Mouse (Mus musculus): Measurements from ENCODE around the gene Mgat4e. TPM values are rescaled to one million over a fixed set of nuclear protein-coding genes. Genes with fewer than 3 reads are reported as not detected.

Gene Mgat4e
- not detected for total RNA-seq (2021)
- long read RNA-seq, experiment 1, result 0 reads
- long read RNA-seq, experiment 2, result 0 reads

GRCm38 (mm10) chr1:134549632-134550132, at the start of gene Mgat4e:
Mgat4e (minus strand) TSS chr1:134549682.
- no peak for DNase-seq (ENCODE audit: low spot score in 2 of 2)

GRCm38 (mm10) chr1:134597339-134598054, 48.0 kb upstream of the Mgat4e start:
- DNase-seq (ENCODE audit: low spot score in 2 of 2), result no peak

GRCm38 (mm10) chr1:134591773-134592172, 42.3 kb upstream of the Mgat4e start:
- DNase-seq (ENCODE audit: low spot score in 2 of 2), result no peak

GRCm38 (mm10) chr1:134589676-134590075, 40.2 kb upstream of the Mgat4e start:
- DNase-seq (ENCODE audit: low spot score in 2 of 2), result no peak

GRCm38 (mm10) chr1:134583560-134583959, 34.1 kb upstream of the Mgat4e start:
- no peak for DNase-seq (ENCODE audit: low spot score in 2 of 2)

GRCm38 (mm10) chr1:134580796-134581195, 31.3 kb upstream of the Mgat4e start:
- DNase-seq (ENCODE audit: low spot score in 2 of 2), result no peak

DNA sequence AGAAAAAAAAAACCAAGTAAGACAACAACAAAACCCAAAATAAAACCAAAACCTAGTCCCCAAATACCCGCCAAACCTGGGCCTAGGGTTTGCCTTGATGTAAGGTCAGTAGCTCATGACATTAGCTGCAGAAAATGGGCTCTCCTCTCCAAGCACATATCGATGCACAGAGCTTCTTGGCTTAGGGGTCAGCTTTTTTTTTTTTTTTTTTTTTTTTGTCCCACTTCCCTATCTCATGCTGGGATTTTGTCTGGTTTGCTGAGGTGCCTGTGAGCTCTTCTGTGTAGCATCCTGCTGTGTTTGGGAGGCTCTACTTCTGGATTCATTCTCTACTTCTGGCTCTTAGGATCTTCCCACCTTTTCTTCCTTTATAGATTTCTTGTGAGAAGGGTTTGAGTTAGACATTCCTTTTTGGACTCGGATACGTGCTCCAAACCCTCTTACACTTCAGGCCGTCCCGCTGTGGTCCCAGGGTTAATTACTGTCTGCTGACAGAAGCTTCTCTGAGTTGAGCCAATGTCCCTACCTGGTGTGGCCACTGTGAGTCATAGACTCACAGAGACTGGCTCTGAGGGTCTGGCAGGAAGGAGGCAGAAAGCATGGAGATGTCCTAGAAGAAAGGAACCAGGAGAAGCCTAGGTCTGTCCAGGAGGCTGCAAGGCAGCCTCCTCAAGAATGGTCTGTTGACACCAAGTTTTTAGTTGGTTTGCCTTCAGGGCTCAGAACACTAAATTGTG, 28.1 kb upstream of the Mgat4e start:
- DNase-seq (ENCODE audit: low spot score in 2 of 2), result no peak

- no peak for DNase-seq (ENCODE audit: low spot score in 2 of 2)
Measured at GRCm38 (mm10) chr1:134573932-134574315, 24.4 kb upstream of the Mgat4e start.

DNA sequence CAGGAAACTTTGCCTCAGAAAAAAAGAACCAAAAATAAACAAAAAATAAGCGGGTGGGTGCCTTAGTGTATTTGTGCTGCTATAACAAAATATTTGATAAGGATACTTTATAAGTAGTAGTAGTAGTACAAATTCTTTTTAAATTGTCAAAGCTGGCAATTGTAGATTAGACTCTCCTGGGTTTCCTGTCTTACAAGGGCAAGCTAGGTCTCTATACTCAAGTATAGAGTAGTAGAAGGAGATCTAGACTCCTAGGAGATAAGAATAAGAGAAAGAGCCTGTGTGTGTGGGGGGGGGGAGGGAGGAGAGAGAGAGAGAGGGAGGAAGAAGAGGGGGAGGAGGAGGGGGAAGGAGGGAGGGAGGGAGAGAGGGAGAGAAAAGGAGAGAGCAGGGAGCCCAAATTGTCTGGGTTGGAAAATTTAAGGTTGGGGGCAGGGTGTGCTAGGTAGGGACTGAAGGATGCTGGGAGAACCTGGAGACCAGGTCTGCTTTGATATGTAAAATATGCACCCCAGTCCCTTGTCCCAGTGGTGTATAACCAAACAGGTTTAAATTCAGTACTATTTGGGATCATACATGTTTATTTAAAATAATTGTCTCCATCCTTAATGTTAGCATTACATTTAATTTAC, 23.9 kb upstream of the Mgat4e start:
- DNase-seq (ENCODE audit: low spot score in 2 of 2), result no peak

GRCm38 (mm10) chr1:134570631-134571030, 21.1 kb upstream of the Mgat4e start:
- DNase-seq (ENCODE audit: low spot score in 2 of 2), result no peak

DNA sequence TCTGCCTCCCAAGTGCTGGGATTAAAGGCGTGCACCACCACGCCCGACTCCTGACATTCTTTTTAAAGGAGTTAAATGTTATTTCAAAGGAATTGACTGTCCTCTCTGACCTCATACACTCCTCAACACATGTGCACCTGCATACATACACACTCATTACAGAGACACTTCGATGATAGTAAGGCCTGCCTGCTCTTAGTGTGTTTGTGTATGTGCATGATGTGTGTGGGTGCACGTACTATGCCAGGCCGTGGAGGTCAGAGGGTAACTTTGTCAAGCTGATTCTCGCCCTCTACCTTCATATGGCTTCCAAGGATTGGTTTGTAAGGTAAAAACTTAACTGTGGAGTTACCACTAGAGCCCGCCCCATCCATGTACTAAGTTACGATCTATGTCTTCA, 20.7 kb upstream of the Mgat4e start:
- DNase-seq (ENCODE audit: low spot score in 2 of 2), result no peak

DNA sequence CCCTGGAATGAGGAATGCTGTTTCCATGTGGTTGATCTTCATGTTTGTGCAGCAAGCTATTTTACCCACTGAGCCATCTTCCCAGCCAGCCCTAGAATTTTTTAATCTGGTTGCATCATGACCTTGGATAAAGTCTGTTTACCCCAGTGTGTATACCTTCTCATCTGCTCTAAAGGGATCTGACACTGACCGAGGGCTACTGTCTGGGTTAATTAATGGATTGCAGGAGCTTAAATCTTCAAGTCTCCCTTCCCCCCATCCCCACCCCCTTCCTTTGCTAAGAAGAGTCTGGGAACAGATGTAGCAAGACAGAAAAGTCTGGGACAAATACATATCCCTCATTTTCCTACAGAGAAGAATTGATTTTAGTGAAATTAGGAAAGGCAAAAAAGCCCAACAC, 18.0 kb upstream of the Mgat4e start:
- no peak for DNase-seq (ENCODE audit: low spot score in 2 of 2)

DNA sequence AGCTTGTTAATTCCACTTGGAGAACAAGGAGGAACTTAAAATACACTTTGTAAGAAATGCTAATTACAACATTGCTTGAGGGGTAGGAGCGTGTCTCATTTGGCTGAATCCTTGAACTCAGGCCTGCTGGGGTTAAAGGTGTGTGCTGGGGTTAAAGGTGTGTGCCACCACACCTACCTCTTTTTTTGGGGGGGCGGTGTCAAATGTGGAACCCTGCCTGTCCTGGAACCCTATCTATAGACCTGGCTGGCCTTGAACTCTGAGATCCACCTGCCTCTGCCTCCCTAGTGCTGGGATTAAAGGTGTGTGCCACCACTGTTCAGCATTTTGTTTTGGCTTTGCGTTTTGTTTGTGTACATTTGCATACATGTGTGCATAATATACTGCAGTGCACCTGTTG, 14.2 kb upstream of the Mgat4e start:
- DNase-seq (ENCODE audit: low spot score in 2 of 2), result no peak

- DNase-seq (ENCODE audit: low spot score in 2 of 2), result no peak
Measured at GRCm38 (mm10) chr1:134562457-134562856, 13.0 kb upstream of the Mgat4e start.

DNA sequence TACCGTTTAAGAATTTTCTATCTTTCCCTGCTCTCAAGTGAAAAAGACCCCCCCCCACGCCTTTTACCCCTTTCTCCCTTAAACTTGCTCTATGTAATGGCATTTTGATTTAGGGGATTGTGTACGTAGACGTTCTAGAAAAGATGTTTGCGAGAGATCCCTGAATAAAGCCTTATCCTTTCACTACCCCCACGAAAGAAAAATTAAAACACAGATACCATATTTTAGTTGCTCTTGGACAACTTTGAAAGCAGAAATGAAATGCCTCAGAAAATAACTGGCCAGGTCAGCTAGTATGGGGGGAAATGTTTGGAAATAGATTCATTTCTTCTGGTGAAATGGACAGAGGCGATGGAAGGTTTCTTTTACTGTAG, 12.3 kb upstream of the Mgat4e start:
- DNase-seq (ENCODE audit: low spot score in 2 of 2), result no peak

- DNase-seq (ENCODE audit: low spot score in 2 of 2), result peak; percentile 16 to 24
Measured at GRCm38 (mm10) chr1:134560801-134561769, 11.6 kb upstream of the Mgat4e start.

- peak; percentile 49 to 58 for DNase-seq (ENCODE audit: low spot score in 2 of 2)
Measured at GRCm38 (mm10) chr1:134560396-134560795, 10.9 kb upstream of the Mgat4e start.

- peak; percentile 87 to 92 for DNase-seq (ENCODE audit: low spot score in 2 of 2)
Measured at GRCm38 (mm10) chr1:134559976-134560375, 10.5 kb upstream of the Mgat4e start, which contains the start of gene Kdm5b. Kdm5b (plus strand) TSS chr1:134560171.

- DNase-seq (ENCODE audit: low spot score in 2 of 2), result no peak
Measured at GRCm38 (mm10) chr1:134559226-134559625, 9.7 kb upstream of the Mgat4e start.

GRCm38 (mm10) chr1:134558511-134558910, 9.0 kb upstream of the Mgat4e start:
- no peak for DNase-seq (ENCODE audit: low spot score in 2 of 2)
